Mouse (Mus musculus) liver, embryonic 12.5 days (tissue): Measurements from ENCODE around the gene Plp2. TPM values are rescaled to one million over a fixed set of nuclear protein-coding genes. Genes with fewer than 3 reads are reported as not detected.
"Not testable (repeated sequence)": the region's sequence is repeated elsewhere in the genome, so short reads cannot be mapped to it uniquely, and the experiment has no call there.

Experiments used
- ATAC-seq: fragments of 200-750 bp; cut with Nextera tagmentation; 2 replicates; pipeline ENCODE4 v1.8.0; 2017; ENCODE audit warnings: moderate number of reproducible peaks, mild to moderate bottlenecking, moderate library complexity
- H3K27ac ChIP-seq: fragments of 300-500 bp; sonication (generic); 2 replicates; pipeline ENCODE4 v1.5.1; 2016; ENCODE audit warnings: mild to moderate bottlenecking
- H3K27me3 ChIP-seq: fragments of 300-500 bp; sonication (generic); replicated peaks from 2 replicates; pipeline ENCODE4 v1.6.1; 2016; ENCODE audit warnings: mild to moderate bottlenecking, moderate library complexity
- H3K36me3 ChIP-seq: fragments of 300-500 bp; sonication (generic); 2 replicates; pipeline ENCODE4 v1.6.1; 2016; ENCODE audit warnings: mild to moderate bottlenecking, moderate library complexity
- H3K4me1 ChIP-seq: fragments of 300-500 bp; sonication (generic); 2 replicates; pipeline ENCODE4 v1.6.1; 2016
- H3K4me2 ChIP-seq: fragments of 300-500 bp; sonication (generic); 2 replicates; pipeline ENCODE4 v1.6.1; 2016; ENCODE audit warnings: mild to moderate bottlenecking, moderate library complexity
- H3K4me3 ChIP-seq: fragments of 300-500 bp; sonication (generic); 2 replicates; pipeline ENCODE4 v1.5.1; 2016; ENCODE audit warnings: mild to moderate bottlenecking, moderate library complexity
- H3K9ac ChIP-seq: fragments of 300-500 bp; sonication (generic); 2 replicates; pipeline ENCODE4 v1.6.1; 2016; ENCODE audit warnings: mild to moderate bottlenecking, moderate library complexity
- H3K9me3 ChIP-seq: fragments of 300-500 bp; sonication (generic); replicated peaks from 2 replicates; pipeline ENCODE4 v1.6.1; 2016; ENCODE audit warnings: mild to moderate bottlenecking, moderate library complexity
- WGBS: fragments of 180-500 bp; shearing (Covaris S2); methylation state at CpG from one replicate; pipeline ENCODE4 v1.1.7; 2016; ENCODE audit not compliant: insufficient replicate concordance; 5-methylcytosine and 5-hydroxymethylcytosine counted together
- polyA plus RNA-seq: library from polyadenylated mRNA; unstranded; fragments of >200 nt; fragmentation: Nextera tagmentation; extraction: Ambion mirVana; gene quantifications from 2 replicates; pipeline ENCODE4 v1.2.1, GENCODE M21; 2016

Gene Plp2
- polyA plus RNA-seq = 36.2 and 37.6 TPM in 2 replicates

GRCm38 (mm10) chrX:7670921-7671623 is at the start of gene Plp2:
Gene Plp2 (minus strand): TSS chrX:7671390.
- Histone ChIP-seq H3K4me1 (peaks cover 28% of the 10 kb centered on the region), H3K9ac (peak within 1 kb of the TSS; percentile 53), H3K27ac (0 out of 2 replicates have a peak within 1 kb of the TSS, but pooled peaks have one; percentile 6), H3K36me3 (peaks cover 7% of the 10 kb centered on the region), H3K9me3 (no peaks in the 10 kb centered on the region), H3K4me3 (peak within 1 kb of the TSS; percentile 55), H3K4me2 (peak within 1 kb of the TSS; percentile 74), H3K27me3 (no peaks in the 10 kb centered on the region)
- WGBS = 10% methylated on average over 33 of the region's 36 CpGs
- ATAC-seq = peak; percentile 35

- ATAC-seq, H3K4me3 ChIP-seq, H3K4me2 ChIP-seq, H3K9me3 ChIP-seq, H3K9ac ChIP-seq, H3K27me3 ChIP-seq, H3K4me1 ChIP-seq, H3K36me3 ChIP-seq, H3K27ac ChIP-seq: not testable (repeated sequence)
- 20% methylated on average over 1 of the region's 1 CpGs for WGBS
Observed at GRCm38 (mm10) chrX:7716058-7716457, 44.9 kb upstream of the Plp2 start.

- Histone ChIP-seq H3K4me3 (peak within 1 kb of the TSS; percentile 54), H3K9ac (peak within 1 kb of the TSS; percentile 44), H3K4me2 (peak within 1 kb of the TSS; percentile 63)
- H3K4me1 ChIP-seq, H3K27me3 ChIP-seq, H3K36me3 ChIP-seq, H3K27ac ChIP-seq, H3K9me3 ChIP-seq: not testable (repeated sequence)
- peak; percentile 94 for ATAC-seq
- WGBS = 10% methylated on average over 39 of the region's 60 CpGs
Observed at GRCm38 (mm10) chrX:7714135-7714899, 43.1 kb upstream of the Plp2 start, which contains the start of gene Wdr45. Gene Wdr45 (plus strand): TSS chrX:7714333.

GRCm38 (mm10) chrX:7713764-7714134 is 42.6 kb upstream of the Plp2 start:
- H3K9ac ChIP-seq = peak overlapping the region; percentile 44

GRCm38 (mm10) chrX:7696954-7697381 is 25.8 kb upstream of the Plp2 start, which contains the start of gene Gpkow:
Gene Gpkow (plus strand): TSS chrX:7697131.
- Histone ChIP-seq H3K27ac (peak within 1 kb of the TSS; percentile 73), H3K9me3 (no peaks in the 10 kb centered on the region), H3K4me2 (peak within 1 kb of the TSS; percentile 69), H3K9ac (peak within 1 kb of the TSS; percentile 74), H3K4me3 (peak within 1 kb of the TSS; percentile 73), H3K27me3 (no peaks in the 10 kb centered on the region), H3K36me3 (peaks cover 32% of the 10 kb centered on the region), H3K4me1 (peaks cover 8% of the 10 kb centered on the region)
- 5% methylated on average over 33 of the region's 33 CpGs for WGBS
- peak; percentile 93 for ATAC-seq

More at GRCm38 (mm10) chrX:7713764-7714134, 42.6 kb upstream of the Plp2 start:
- H3K36me3 ChIP-seq, H3K4me1 ChIP-seq, H3K27ac ChIP-seq, H3K9me3 ChIP-seq, H3K27me3 ChIP-seq: not testable (repeated sequence)
- Histone ChIP-seq H3K4me2 (peak overlapping the region; percentile 63), H3K4me3 (peak overlapping the region; percentile 54)
- 15% methylated on average over 5 of the region's 12 CpGs for WGBS
- ATAC-seq = peak; percentile 41

- Histone ChIP-seq H3K27me3 (no peaks in the 10 kb centered on the region), H3K4me2 (peak overlapping the region; percentile 46), H3K27ac (no peak overlapping the region), H3K9ac (no peak overlapping the region), H3K4me3 (no peak overlapping the region), H3K9me3 (no peaks in the 10 kb centered on the region), H3K4me1 (peaks cover 8% of the 10 kb centered on the region), H3K36me3 (peaks cover 27% of the 10 kb centered on the region)
- 39% methylated on average over 6 of the region's 6 CpGs for WGBS
- peak; percentile 40 for ATAC-seq
Observed at GRCm38 (mm10) chrX:7696520-7696919, 25.3 kb upstream of the Plp2 start.

GRCm38 (mm10) chrX:7692862-7693261 is 21.7 kb upstream of the Plp2 start:
- 32% methylated on average over 4 of the region's 4 CpGs for WGBS
- Histone ChIP-seq H3K27ac (no peak overlapping the region), H3K4me3 (no peak overlapping the region), H3K4me2 (no peak overlapping the region), H3K9me3 (no peaks in the 10 kb centered on the region), H3K27me3 (no peaks in the 10 kb centered on the region), H3K36me3 (no peaks in the 10 kb centered on the region), H3K4me1 (no peaks in the 10 kb centered on the region), H3K9ac (no peak overlapping the region)
- ATAC-seq = no peak

- Histone ChIP-seq H3K9ac (no peak overlapping the region), H3K4me3 (no peak overlapping the region), H3K36me3 (no peaks in the 10 kb centered on the region), H3K27ac (no peak overlapping the region), H3K27me3 (no peaks in the 10 kb centered on the region), H3K9me3 (no peaks in the 10 kb centered on the region), H3K4me1 (no peaks in the 10 kb centered on the region), H3K4me2 (no peak overlapping the region)
- no peak for ATAC-seq
- 38% methylated on average over 3 of the region's 3 CpGs for whole genome bisulfite sequencing
Observed at GRCm38 (mm10) chrX:7690486-7690885, 19.3 kb upstream of the Plp2 start.

- Histone ChIP-seq H3K4me3 (no peak overlapping the region), H3K36me3 (no peaks in the 10 kb centered on the region)
- 76% methylated on average over 2 of the region's 2 CpGs for WGBS
Observed at GRCm38 (mm10) chrX:7688321-7688720, 17.1 kb upstream of the Plp2 start.

GRCm38 (mm10) chrX:7680864-7681263 is 9.7 kb upstream of the Plp2 start, which contains the start of gene Magix:
Gene Magix (minus strand): TSS chrX:7681251.
- Histone ChIP-seq H3K9me3 (no peaks in the 10 kb centered on the region), H3K4me2 (peak within 1 kb of the TSS; percentile 58), H3K4me1 (0 out of 2 replicates have a peak, but pooled peaks cover 4% of the 10 kb centered on the region), H3K27me3 (no peaks in the 10 kb centered on the region; the same call in 1 of the 2 replicates), H3K9ac (no peak within 1 kb of the TSS), H3K27ac (no peak within 1 kb of the TSS), H3K36me3 (no peaks in the 10 kb centered on the region), H3K4me3 (peak within 1 kb of the TSS; percentile 27; the same call in 1 of the 2 replicates)
- ATAC-seq = no peak
- 59% methylated on average over 14 of the region's 14 CpGs for WGBS

More at GRCm38 (mm10) chrX:7688321-7688720, 17.1 kb upstream of the Plp2 start:
- no peaks in the 10 kb centered on the region for H3K27me3 ChIP-seq
- no peak overlapping the region for H3K9ac ChIP-seq
- no peak for ATAC-seq
- no peak overlapping the region for H3K4me2 ChIP-seq
- no peaks in the 10 kb centered on the region for H3K9me3 ChIP-seq
- H3K27ac ChIP-seq = no peak overlapping the region
- H3K4me1 ChIP-seq = no peaks in the 10 kb centered on the region

- WGBS = 21% methylated on average over 12 of the region's 12 CpGs
- ATAC-seq = peak; percentile 30; the same call in 1 of the 2 replicates
- Histone ChIP-seq H3K9me3 (no peaks in the 10 kb centered on the region), H3K27me3 (no peaks in the 10 kb centered on the region; the same call in 1 of the 2 replicates), H3K9ac (no peak overlapping the region), H3K4me1 (0 out of 2 replicates have a peak, but pooled peaks cover 4% of the 10 kb centered on the region), H3K4me2 (peak overlapping the region; percentile 58), H3K4me3 (peak overlapping the region; percentile 27; the same call in 1 of the 2 replicates), H3K27ac (no peak overlapping the region), H3K36me3 (no peaks in the 10 kb centered on the region)
Observed at GRCm38 (mm10) chrX:7680057-7680412, 8.8 kb upstream of the Plp2 start.
